Mouse (Mus musculus) small intestine, adult 2 months (tissue): ENCODE data around the gene Galnt7. TPM values are rescaled to one million over a fixed set of nuclear protein-coding genes. Genes with fewer than 3 reads are reported as not detected.

ENCODE experiments used
- H3K27ac ChIP-seq: fragments of 200-500 bp; 2 replicates; pipeline ENCODE4 v1.5.1; 2012; ENCODE audit warnings: low read depth, low read length, control low read depth, inconsistent platforms; ENCODE audit not compliant: insufficient read depth
- H3K27me3 ChIP-seq: fragments of 200-500 bp; 2 replicates; pipeline ENCODE4 v1.6.1; 2012; ENCODE audit warnings: mild to moderate bottlenecking, moderate library complexity, low read length, inconsistent platforms; ENCODE audit not compliant: control insufficient read depth, insufficient read depth
- H3K36me3 ChIP-seq: fragments of 200-500 bp; 2 replicates; pipeline ENCODE4 v1.6.1; 2012; ENCODE audit warnings: mild to moderate bottlenecking, low read length, control low read depth, inconsistent platforms; ENCODE audit not compliant: control insufficient read depth, insufficient read depth
- H3K4me1 ChIP-seq: fragments of 200-500 bp; 2 replicates; pipeline ENCODE4 v1.6.1; 2012; ENCODE audit warnings: low read length, inconsistent platforms, mixed read lengths; ENCODE audit not compliant: control insufficient read depth, insufficient read depth, insufficient read length
- H3K4me3 ChIP-seq: fragments of 200-500 bp; 2 replicates; pipeline ENCODE4 v1.5.1; 2012; ENCODE audit warnings: low read depth, mild to moderate bottlenecking, control low read depth, inconsistent platforms, low read length, moderate library complexity
- CTCF ChIP-seq: fragments of 200-500 bp; IDR thresholded peaks from 2 replicates; pipeline ENCODE4 v1.5.1; 2012; ENCODE audit warnings: low read depth, mild to moderate bottlenecking, control low read depth, inconsistent platforms, low read length, moderate library complexity, mixed read lengths; ENCODE audit not compliant: insufficient replicate concordance, insufficient read length; ENCODE audit errors: extremely low read depth
- POLR2A ChIP-seq: fragments of 200-500 bp; IDR thresholded peaks from 2 replicates; pipeline ENCODE4 v1.6.1; 2012; ENCODE audit warnings: low read depth, mild to moderate bottlenecking, control low read depth, inconsistent platforms, low read length, moderate library complexity
- WGBS: fragments of 180-500 bp; shearing (Covaris S2); methylation state at CpG from one replicate; pipeline ENCODE4 v1.1.7; 2018; 5-methylcytosine and 5-hydroxymethylcytosine counted together
- polyA plus RNA-seq: library from polyadenylated mRNA; depleted of rRNA; stranded (reverse); fragments of >200 nt; gene quantifications from 2 replicates; pipeline ENCODE4 v1.2.3, GENCODE M21; 2012

Galnt7 gene
- polyA plus RNA-seq, 1 experiment: 3.7 TPM

DNA sequence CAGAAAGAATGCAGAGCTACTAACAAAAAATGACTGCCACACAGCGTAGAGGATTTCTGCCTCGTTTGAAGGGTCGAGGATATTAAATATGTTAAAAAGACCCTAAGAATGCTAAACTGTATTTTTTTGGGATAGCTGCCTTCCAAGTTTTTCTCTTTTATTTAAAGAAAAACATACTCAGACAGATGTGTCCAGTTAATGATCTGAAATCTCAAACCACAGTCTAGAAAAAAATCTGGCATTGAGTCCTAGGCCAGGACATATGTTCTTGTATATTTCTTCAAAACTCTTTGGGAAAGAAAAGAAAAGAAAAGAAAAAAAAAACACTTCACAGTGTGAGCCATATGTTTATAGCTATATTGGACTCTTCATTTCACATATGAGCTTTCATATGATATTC, 90.1 kb downstream of the Galnt7 start:
- 92% methylated on average over 3 of the region's 3 CpGs for WGBS
- Histone ChIP-seq H3K4me3 (no peak overlapping the region), H3K27ac (no peak overlapping the region), H3K4me1 (no peaks in the 10 kb centered on the region), H3K27me3 (no peaks in the 10 kb centered on the region), H3K36me3 (peaks cover 4% of the 10 kb centered on the region; the same call in 1 of the 2 replicates)
- no peak for TF ChIP-seq POLR2A
- no peak for TF ChIP-seq CTCF

DNA sequence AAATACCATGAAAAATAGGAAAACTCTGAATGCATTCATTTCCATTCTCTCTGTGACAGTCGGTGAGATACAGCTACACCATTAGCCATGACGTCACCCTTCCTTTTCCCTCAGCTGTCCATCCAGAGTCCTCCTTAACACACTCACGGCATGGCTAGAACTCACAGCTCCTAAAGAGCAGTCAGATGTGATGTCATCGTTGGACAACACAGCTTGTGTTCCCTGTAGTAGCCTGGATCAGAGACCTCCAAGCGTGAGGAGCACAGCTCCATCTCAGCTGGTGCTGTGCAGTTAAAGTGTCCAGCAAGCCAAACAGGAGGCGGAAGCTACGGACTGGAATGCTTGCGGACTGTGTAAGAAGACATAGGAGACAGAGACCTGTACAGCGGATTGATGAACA, 91.9 kb downstream of the Galnt7 start:
- H3K36me3 ChIP-seq: 0 out of 2 replicates have a peak, but pooled peaks cover 1% of the 10 kb centered on the region
- no peak overlapping the region for H3K4me3 ChIP-seq
- H3K27me3 ChIP-seq: no peaks in the 10 kb centered on the region
- H3K4me1 ChIP-seq: no peaks in the 10 kb centered on the region
- 89% methylated on average over 9 of the region's 9 CpGs for WGBS
- no peak overlapping the region for H3K27ac ChIP-seq
- TF ChIP-seq POLR2A (no peak), CTCF (no peak)

DNA sequence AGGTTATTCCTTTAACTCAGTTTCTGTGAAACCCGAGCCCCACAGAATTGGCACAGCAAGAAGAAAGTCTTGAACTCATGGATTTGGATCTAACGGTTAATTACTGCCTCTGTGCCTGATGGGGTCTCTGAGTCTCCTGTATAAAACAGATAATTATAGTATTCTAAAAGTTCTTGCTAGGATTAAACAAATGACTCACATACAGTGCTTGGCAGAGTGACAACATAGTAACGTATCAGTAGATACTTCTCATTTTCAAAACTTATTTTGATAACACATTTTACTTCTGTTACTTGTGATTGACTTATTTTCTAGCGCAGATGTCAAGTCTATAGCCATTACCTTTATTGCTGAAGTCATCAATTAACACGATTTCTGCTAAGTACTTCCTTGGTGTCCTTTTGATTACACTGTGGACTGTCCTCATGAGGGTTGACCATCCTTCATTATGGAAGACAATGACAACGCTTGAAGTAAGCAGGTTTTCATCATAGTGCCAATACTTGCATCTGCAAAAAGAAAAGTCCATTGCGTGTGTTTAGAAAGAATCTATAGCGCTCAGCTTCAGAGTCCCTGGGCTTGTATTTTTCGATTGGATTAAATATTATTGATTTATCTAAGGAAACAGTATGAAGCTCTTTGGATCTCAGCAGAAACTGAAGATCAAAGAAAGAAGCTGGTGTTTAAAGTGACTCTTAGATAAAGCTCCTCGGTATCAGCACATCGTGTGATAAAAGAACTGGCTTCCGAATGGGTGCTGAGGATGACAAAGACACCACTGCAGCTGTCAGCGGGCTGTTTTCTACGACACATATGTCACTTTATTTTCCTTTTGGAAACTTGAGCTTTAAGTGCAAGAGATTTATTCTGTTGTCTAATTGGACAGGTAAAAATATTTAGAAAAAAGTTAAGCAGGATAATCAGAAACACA, 100.5 kb downstream of the Galnt7 start:
- no peak overlapping the region for H3K4me3 ChIP-seq
- no peaks in the 10 kb centered on the region for H3K4me1 ChIP-seq
- no peak overlapping the region for H3K27ac ChIP-seq
- 77% methylated on average over 14 of the region's 14 CpGs for WGBS
- TF ChIP-seq POLR2A: no peak
- no peak for TF ChIP-seq CTCF
- H3K27me3 ChIP-seq: no peaks in the 10 kb centered on the region
- peaks cover 11% of the 10 kb centered on the region for H3K36me3 ChIP-seq

DNA sequence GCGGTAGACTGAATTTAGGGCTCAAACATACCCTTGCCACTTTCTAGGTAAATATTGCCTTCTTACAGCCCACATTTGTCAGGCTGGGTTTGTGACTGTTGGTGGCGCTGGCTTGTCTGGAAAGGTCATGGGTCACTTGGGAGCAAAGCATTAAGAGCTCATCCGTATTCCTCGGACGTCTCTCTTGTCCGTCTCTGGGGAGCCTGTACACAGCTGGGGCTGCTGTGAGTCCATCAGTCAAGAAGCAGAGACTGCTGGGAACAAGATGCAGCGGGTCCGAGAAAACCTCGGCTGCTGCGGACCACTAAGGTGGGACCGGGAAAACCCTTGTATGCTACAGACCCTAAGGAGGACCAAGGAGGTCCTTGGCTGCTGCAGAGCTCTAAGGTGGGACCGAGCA, 105.3 kb downstream of the Galnt7 start:
- TF ChIP-seq POLR2A (no peak), CTCF (no peak)
- 93% methylated on average over 12 of the region's 12 CpGs for WGBS
- H3K4me3 ChIP-seq: no peak overlapping the region
- no peak overlapping the region for H3K27ac ChIP-seq
- H3K27me3 ChIP-seq: no peaks in the 10 kb centered on the region
- no peaks in the 10 kb centered on the region for H3K4me1 ChIP-seq
- peaks cover 19% of the 10 kb centered on the region for H3K36me3 ChIP-seq

DNA sequence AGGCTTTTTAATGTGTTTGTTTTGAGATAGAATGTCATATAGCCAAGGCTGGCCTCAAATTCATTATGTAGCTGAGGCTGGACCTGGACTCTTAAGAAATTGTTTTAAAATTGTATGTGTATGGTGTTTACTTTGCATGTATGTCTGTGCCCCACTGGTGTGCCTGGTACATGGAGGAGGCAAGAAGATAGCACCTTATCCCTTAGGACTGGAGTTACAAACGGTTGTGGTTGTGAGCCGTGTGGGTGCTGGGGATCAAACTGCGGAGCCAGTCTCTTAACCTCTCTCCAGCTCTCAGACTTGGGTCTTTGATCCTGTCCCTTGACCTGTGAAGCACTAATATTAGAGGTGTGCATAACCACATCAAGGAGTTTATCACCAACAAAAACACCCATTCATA, 106.0 kb downstream of the Galnt7 start:
- Histone ChIP-seq H3K36me3 (peaks cover 22% of the 10 kb centered on the region), H3K4me3 (no peak overlapping the region), H3K27me3 (no peaks in the 10 kb centered on the region), H3K27ac (no peak overlapping the region), H3K4me1 (no peaks in the 10 kb centered on the region)
- TF ChIP-seq CTCF: no peak
- no peak for TF ChIP-seq POLR2A
- 96% methylated on average over 3 of the region's 3 CpGs for WGBS

DNA sequence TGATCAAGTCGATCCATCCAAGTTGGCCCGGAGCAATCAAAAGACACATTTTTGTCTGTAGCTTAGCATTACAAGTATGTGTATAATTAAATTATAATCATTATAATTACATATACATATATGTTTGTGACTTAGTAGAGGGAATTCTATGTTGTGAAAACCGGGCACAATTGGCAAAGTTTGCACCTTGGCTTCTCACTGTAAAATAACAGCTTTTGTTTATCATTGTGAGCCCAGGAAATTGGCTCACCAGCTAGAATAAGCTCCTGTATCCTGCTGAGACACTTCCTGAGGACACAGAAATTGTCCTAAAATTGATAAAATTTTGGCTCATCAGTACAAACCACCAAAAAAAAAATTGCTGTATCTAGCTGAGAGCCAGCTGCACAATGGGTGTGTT, 106.4 kb downstream of the Galnt7 start:
- 84% methylated on average over 3 of the region's 3 CpGs for WGBS
- TF ChIP-seq CTCF (no peak), POLR2A (no peak)
- peaks cover 20% of the 10 kb centered on the region for H3K36me3 ChIP-seq
- H3K27ac ChIP-seq: no peak overlapping the region
- no peak overlapping the region for H3K4me3 ChIP-seq
- H3K27me3 ChIP-seq: no peaks in the 10 kb centered on the region
- H3K4me1 ChIP-seq: no peaks in the 10 kb centered on the region

DNA sequence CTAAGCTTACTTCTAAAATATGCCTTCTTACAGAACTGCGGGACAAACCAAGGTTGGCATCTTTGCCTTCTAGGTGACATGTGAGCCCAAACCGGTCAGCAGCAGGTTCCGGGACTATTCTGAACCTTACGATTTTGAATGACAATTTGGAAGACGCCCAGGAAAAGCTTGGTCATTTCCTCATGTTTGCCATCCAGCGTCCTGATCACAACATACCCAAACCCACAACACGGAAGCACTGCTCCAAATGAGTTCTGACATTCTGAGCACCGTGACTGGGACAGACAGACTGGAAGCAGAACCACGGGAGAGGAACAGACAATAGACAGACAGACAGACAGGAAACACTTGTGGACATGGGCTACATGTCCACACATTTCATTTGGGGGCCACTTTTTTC, 111.4 kb downstream of the Galnt7 start:
- no peak for TF ChIP-seq CTCF
- TF ChIP-seq POLR2A: no peak
- Histone ChIP-seq H3K4me3 (no peak overlapping the region), H3K27ac (no peak overlapping the region), H3K36me3 (peaks cover 19% of the 10 kb centered on the region), H3K27me3 (no peaks in the 10 kb centered on the region), H3K4me1 (peaks cover 2% of the 10 kb centered on the region; the same call in 1 of the 2 replicates)
- 82% methylated on average over 9 of the region's 9 CpGs for WGBS
